Mouse (Mus musculus): ENCODE measurements around the gene Hist1h4d. TPM values are rescaled to one million over a fixed set of nuclear protein-coding genes. Genes with fewer than 3 reads are reported as not detected.
"Not testable (repeated sequence)": the region's sequence is repeated elsewhere in the genome, so short reads cannot be mapped to it uniquely, and the experiment has no call there.

Hist1h4d gene
- total and polyA plus RNA-seq, 3 experiments, result 11.7 to 1,889 TPM; not detected in 1

GRCm38 (mm10) chr13:23586099-23586939 is 4.9 kb downstream of the Hist1h4d start:
- Histone ChIP-seq H3K9ac (ENCODE audit: control insufficient read depth, low read depth, low read length, poor library complexity, severe bottlenecking) (peak overlapping the region; percentile 79), H3K9me3 (replicated peaks; ENCODE audit: insufficient read depth, low read length) (no peaks in the 10 kb centered on the region), H3K79me2 (ENCODE audit: control insufficient read depth, insufficient read depth, low read length, poor library complexity) (no peaks in the 10 kb centered on the region; the same call in 1 of the 2 replicates), H3K4me3 (ENCODE audit: control insufficient read depth in 1 of 2, insufficient read depth in 1 of 2, low read depth in 2 of 2, low read length in 2 of 2) (peak overlapping the region; percentile 44 to 62), H3K4me1 (ENCODE audit: control insufficient read depth in 1 of 2, insufficient read depth in 2 of 2, low read length in 2 of 2) (peaks cover 0 to 8% of the 10 kb centered on the region in 2 experiments; a peak in 2 of 4 replicates), H3K27ac (ENCODE audit: control insufficient read depth, low read depth, low read length) (peak overlapping the region; percentile 99), H3K36me3 (ENCODE audit: control insufficient read depth in 1 of 2, insufficient read depth in 2 of 2, low read length in 2 of 2) (peaks cover 0 to 27% of the 10 kb centered on the region in 2 experiments; a peak in 2 of 4 replicates), H3K27me3 (ENCODE audit: control insufficient read depth in 1 of 2, insufficient read depth in 2 of 2, low read length in 2 of 2) (no peaks in the 10 kb centered on the region)
- DNase-seq (ENCODE audit: low read depth, low spot score), result peak; percentile 65
- TF ChIP-seq MXI1 (IDR thresholded peaks at IDR 0.05; ENCODE audit: low read depth, low read length) (no peak), GATA1 (IDR thresholded peaks at IDR 0.05; ENCODE audit: low read depth, low read length) (0 out of 2 replicates have a peak, but pooled peaks have one; percentile 32), SMC3 (IDR thresholded peaks at IDR 0.05; ENCODE audit: low read depth, low read length) (no peak), TAL1 (IDR thresholded peaks at IDR 0.05; ENCODE audit: low read length) (no peak), SIN3A (IDR thresholded peaks at IDR 0.05; ENCODE audit: low read length) (no peak)

- H3K27me3 ChIP-seq (ENCODE audit: control insufficient read depth in 1 of 2, insufficient read depth in 2 of 2, low read length in 2 of 2), result no peaks in the 10 kb centered on the region
- peak overlapping the region; percentile 44 to 62 for H3K4me3 ChIP-seq (ENCODE audit: control insufficient read depth in 1 of 2, insufficient read depth in 1 of 2, low read depth in 2 of 2, low read length in 2 of 2)
- H3K79me2 ChIP-seq (ENCODE audit: control insufficient read depth, insufficient read depth, low read length, poor library complexity), result no peaks in the 10 kb centered on the region; the same call in 1 of the 2 replicates
- peak; percentile 70 for DNase-seq (ENCODE audit: low read depth, low spot score)
- no peaks in the 10 kb centered on the region for H3K9me3 ChIP-seq (replicated peaks; ENCODE audit: insufficient read depth, low read length)
- H3K27ac ChIP-seq (ENCODE audit: control insufficient read depth, low read depth, low read length), result peak overlapping the region; percentile 99
- peak overlapping the region; percentile 79 for H3K9ac ChIP-seq (ENCODE audit: control insufficient read depth, low read depth, low read length, poor library complexity, severe bottlenecking)
- H3K4me1 ChIP-seq (ENCODE audit: control insufficient read depth in 1 of 2, insufficient read depth in 2 of 2, low read length in 2 of 2), result peaks cover 0 to 8% of the 10 kb centered on the region in 2 experiments; a peak in 2 of 4 replicates
- H3K36me3 ChIP-seq (ENCODE audit: control insufficient read depth in 1 of 2, insufficient read depth in 2 of 2, low read length in 2 of 2), result peaks cover 0 to 27% of the 10 kb centered on the region in 2 experiments; a peak in 2 of 4 replicates
- no peak for TF ChIP-seq ZKSCAN1 (IDR thresholded peaks at IDR 0.05; ENCODE audit: low read depth, low read length)
- no peak for TF ChIP-seq KAT2A (conservative IDR thresholded peaks at IDR 0.05; ENCODE audit: low read depth, low read length)
- no peak for TF ChIP-seq NRF1 (IDR thresholded peaks at IDR 0.05; ENCODE audit: insufficient read depth, low read depth, low read length, poor library complexity, severe bottlenecking)
- TF ChIP-seq MAX (IDR thresholded peaks at IDR 0.05; ENCODE audit: low read length), result no peak
- TF ChIP-seq CHD1 (IDR thresholded peaks at IDR 0.05; ENCODE audit: low read depth, low read length), result no peak
- no peak for TF ChIP-seq ELF1 (IDR thresholded peaks at IDR 0.05; ENCODE audit: low read depth, low read length)
Measured at GRCm38 (mm10) chr13:23586940-23587225, 5.5 kb downstream of the Hist1h4d start.

GRCm38 (mm10) chr13:23591206-23591605 is 9.8 kb downstream of the Hist1h4d start:
- Histone ChIP-seq H3K27ac (ENCODE audit: control insufficient read depth, low read depth, low read length) (no peak overlapping the region), H3K4me3 (ENCODE audit: control insufficient read depth in 1 of 2, insufficient read depth in 1 of 2, low read depth in 2 of 2, low read length in 2 of 2) (no peak overlapping the region), H3K9me3 (replicated peaks; ENCODE audit: insufficient read depth, low read length) (no peaks in the 10 kb centered on the region), H3K79me2 (ENCODE audit: control insufficient read depth, insufficient read depth, low read length, poor library complexity) (no peaks in the 10 kb centered on the region; the same call in 1 of the 2 replicates), H3K4me1 (ENCODE audit: control insufficient read depth in 1 of 2, insufficient read depth in 2 of 2, low read length in 2 of 2) (peaks cover 13 to 31% of the 10 kb centered on the region in 2 experiments), H3K36me3 (ENCODE audit: control insufficient read depth in 1 of 2, insufficient read depth in 2 of 2, low read length in 2 of 2) (peaks cover 0 to 33% of the 10 kb centered on the region in 2 experiments; a peak in 2 of 4 replicates), H3K27me3 (ENCODE audit: control insufficient read depth in 1 of 2, insufficient read depth in 2 of 2, low read length in 2 of 2) (no peaks in the 10 kb centered on the region), H3K9ac (ENCODE audit: control insufficient read depth, low read depth, low read length, poor library complexity, severe bottlenecking) (no peak overlapping the region)
- DNase-seq (ENCODE audit: low read depth, low spot score), result no peak
- no peak for TF ChIP-seq HCFC1 (IDR thresholded peaks at IDR 0.05; ENCODE audit: low read depth, low read length)
- TF ChIP-seq POLR2AphosphoS5 (IDR thresholded peaks at IDR 0.05; ENCODE audit: borderline replicate concordance, low read depth, low read length), result no peak
- TF ChIP-seq ZNF384 (IDR thresholded peaks at IDR 0.05; ENCODE audit: low read depth, low read length), result no peak
- no peak for TF ChIP-seq MXI1 (IDR thresholded peaks at IDR 0.05; ENCODE audit: low read depth, low read length)
- TF ChIP-seq TAL1 (IDR thresholded peaks at IDR 0.05; ENCODE audit: low read length), result no peak
- no peak for TF ChIP-seq ZKSCAN1 (IDR thresholded peaks at IDR 0.05; ENCODE audit: low read depth, low read length)
- no peak for TF ChIP-seq TBP (IDR thresholded peaks at IDR 0.05; ENCODE audit: low read depth, low read length)
- TF ChIP-seq USF2 (IDR thresholded peaks at IDR 0.05; ENCODE audit: borderline replicate concordance in 1 of 2, insufficient read depth in 1 of 2, low read depth in 1 of 2, low read length in 2 of 2), result no peak
- TF ChIP-seq KAT2A (conservative IDR thresholded peaks at IDR 0.05; ENCODE audit: low read depth, low read length), result no peak
- TF ChIP-seq SMC3 (IDR thresholded peaks at IDR 0.05; ENCODE audit: low read depth, low read length), result no peak

GRCm38 (mm10) chr13:23591886-23592285 is 10.5 kb downstream of the Hist1h4d start:
- H3K9ac ChIP-seq (ENCODE audit: control insufficient read depth, low read depth, low read length, poor library complexity, severe bottlenecking); H3K27me3 ChIP-seq (ENCODE audit: control insufficient read depth in 1 of 2, insufficient read depth in 2 of 2, low read length in 2 of 2); H3K4me3 ChIP-seq (ENCODE audit: control insufficient read depth in 1 of 2, insufficient read depth in 1 of 2, low read depth in 2 of 2, low read length in 2 of 2); H3K27ac ChIP-seq (ENCODE audit: control insufficient read depth, low read depth, low read length); H3K79me2 ChIP-seq (ENCODE audit: control insufficient read depth, insufficient read depth, low read length, poor library complexity); H3K9me3 ChIP-seq (replicated peaks; ENCODE audit: insufficient read depth, low read length); DNase-seq (ENCODE audit: low read depth, low spot score): not testable (repeated sequence)
- H3K36me3 ChIP-seq (ENCODE audit: control insufficient read depth in 1 of 2, insufficient read depth in 2 of 2, low read length in 2 of 2), result peaks cover 0 to 34% of the 10 kb centered on the region in 2 experiments; a peak in 2 of 4 replicates
- H3K4me1 ChIP-seq (ENCODE audit: control insufficient read depth in 1 of 2, insufficient read depth in 2 of 2, low read length in 2 of 2), result peaks cover 15 to 32% of the 10 kb centered on the region in 2 experiments

All from MEL (cell line).